Mouse (Mus musculus): Measurements from ENCODE around the gene Cdc42ep5. TPM values are rescaled to one million over a fixed set of nuclear protein-coding genes. Genes with fewer than 3 reads are reported as not detected.

Cdc42ep5 gene
- total RNA-seq, 2 experiments from 2014 or later = not detected

DNA sequence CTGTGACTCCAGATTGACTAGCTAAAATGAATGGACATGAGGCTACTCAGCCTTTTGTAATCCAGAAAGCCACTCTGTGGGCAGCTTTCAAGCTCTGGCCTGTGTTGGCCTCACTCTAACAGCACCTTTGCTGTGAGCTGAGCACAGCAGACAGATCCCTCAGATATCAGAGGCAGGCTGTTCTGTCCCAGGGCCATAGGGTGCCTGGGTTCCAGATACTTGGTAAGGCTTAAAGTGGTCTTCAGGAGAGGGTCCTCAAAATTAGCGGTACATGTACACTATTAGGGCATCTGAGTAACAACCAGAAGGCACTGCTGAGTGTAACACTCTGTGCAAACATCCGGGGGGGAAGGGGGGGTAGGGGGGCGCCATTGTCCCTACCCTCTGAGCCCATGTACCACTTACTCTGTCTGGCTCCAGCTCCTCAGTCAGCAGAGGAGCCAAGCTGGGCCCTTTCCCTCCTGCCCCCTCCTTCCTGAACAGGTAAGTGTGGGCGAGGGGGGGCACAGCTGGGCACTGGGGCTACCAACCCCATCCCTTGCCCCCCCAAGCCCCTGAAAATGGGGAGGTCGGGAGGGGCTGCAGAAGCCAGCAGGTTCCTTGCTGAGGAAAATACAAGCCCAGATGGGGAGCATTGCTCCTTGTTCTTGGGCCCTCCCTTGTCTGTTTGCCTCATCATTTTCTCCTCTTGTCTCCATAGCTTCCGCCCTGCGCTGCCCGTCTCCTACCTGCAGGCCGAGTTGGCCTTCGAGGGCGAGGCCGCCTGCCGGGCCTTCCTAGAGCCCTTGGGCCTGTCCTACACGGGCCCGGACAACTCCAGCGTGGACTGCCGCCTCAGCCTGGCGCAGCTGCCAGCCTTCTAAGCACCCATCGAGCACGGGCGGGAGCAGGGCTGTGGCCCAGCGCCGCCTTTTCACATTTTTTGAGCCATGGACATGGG lies 18.1 kb downstream of the Cdc42ep5 start:
- no peak for ATAC-seq (replicated peaks; ENCODE audit: low FRiP score, poor library complexity, severe bottlenecking)

DNA sequence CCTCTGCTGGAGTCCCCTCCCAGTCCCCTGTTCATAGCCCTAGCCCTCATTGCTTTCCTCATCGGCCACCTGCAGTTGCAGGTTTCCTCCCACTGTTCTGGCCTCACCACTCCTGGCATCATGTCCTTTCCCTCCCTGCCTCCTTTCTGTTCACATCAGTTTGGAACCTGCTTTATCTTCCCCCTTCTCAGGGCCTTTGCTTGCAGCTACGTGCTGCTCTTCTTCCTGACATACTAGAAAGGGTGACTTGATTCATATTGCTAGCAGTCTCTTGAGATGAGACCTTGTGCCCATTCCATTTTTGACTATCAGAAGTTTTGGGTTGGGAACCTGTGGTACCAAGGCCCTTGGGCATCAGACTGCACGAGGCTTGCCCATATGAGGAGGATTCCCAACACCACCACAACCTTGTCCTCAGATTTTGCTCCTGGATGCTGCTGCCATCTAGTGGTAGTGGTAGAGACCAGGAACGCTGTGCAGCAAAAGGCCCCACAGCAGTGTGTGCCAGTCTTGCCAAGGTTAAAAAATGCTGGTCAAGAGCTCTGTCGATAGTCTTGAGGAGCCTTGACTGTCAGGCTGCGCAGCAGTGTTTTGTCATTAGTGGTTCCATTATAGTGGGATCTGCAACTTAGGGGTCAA lies 19.0 kb downstream of the Cdc42ep5 start:
- ATAC-seq (replicated peaks; ENCODE audit: low FRiP score, poor library complexity, severe bottlenecking) = 0 out of 2 replicates have a peak, but pooled peaks have one; percentile 26

DNA sequence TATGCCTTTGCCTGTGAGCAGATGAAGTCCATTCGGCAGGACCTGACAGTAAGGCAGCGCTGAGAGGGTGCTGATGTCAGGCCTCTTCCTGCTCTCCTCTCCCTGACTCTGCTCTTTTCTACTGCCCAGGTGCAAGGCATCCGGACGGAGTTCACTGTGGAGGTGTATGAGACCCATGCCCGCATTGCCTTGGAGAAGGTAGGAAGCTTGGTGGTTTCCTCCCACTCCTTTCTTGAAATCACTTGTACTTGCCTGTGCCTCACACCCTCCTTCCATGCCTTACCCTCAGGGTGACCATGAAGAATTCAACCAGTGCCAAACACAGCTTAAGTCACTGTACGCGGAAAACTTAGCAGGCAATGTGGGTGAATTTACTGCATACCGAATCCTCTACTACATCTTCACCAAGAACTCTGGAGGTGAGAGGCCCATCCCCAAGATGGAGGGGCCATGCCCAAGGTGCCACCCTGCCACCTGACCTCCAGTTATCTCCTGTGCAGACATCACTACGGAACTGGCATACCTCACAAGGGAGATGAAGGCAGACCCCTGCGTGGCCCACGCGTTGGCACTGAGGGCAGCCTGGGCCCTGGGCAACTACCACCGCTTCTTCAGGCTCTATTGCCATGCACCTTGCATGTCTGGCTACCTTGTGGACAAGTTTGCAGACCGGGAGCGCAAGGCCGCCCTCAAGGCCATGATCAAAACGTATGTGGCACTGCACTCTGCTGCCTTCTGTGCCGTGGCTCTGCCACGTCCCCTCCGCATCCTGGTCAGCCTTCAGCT lies 19.7 kb downstream of the Cdc42ep5 start:
- no peak for ATAC-seq (replicated peaks; ENCODE audit: low FRiP score, poor library complexity, severe bottlenecking)

DNA sequence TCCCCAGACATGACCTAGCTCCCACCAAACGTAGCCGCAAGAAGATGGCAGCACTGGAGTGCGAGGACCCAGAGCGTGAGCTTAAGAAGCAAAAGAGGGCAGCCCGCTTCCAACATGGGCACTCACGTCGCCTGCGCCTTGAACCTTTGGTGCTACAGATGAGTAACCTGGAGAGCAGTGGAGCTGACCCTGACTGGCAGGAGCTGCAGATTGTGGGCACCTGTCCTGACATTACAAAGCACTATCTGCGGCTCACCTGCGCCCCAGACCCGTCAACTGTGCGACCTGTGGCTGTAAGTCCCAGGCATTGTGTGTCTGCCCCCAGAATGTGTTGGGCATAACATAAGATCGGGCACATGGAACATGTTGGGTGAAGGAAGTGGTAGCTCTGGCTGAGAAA lies 20.6 kb downstream of the Cdc42ep5 start:
- no peak for ATAC-seq (replicated peaks; ENCODE audit: low FRiP score, poor library complexity, severe bottlenecking)

DNA sequence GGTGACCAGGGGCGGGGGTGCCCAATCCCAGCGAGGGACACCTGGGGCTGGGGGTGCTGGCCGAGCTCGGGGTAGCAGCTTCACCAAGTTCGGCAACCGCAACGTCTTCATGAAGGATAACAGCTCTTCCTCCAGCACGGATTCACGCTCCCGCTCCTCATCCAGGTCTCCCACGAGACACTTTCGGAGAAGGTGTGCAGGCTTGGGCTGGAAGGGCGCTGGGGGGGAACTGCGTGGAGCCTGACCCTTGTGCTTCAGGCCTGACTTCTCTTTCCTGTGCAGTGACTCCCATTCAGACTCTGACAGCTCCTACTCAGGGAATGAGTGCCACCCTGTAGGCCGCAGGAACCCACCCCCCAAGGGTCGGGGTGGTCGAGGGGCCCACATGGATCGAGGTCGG lies 21.2 kb downstream of the Cdc42ep5 start:
- no peak for ATAC-seq (replicated peaks; ENCODE audit: low FRiP score, poor library complexity, severe bottlenecking)

DNA sequence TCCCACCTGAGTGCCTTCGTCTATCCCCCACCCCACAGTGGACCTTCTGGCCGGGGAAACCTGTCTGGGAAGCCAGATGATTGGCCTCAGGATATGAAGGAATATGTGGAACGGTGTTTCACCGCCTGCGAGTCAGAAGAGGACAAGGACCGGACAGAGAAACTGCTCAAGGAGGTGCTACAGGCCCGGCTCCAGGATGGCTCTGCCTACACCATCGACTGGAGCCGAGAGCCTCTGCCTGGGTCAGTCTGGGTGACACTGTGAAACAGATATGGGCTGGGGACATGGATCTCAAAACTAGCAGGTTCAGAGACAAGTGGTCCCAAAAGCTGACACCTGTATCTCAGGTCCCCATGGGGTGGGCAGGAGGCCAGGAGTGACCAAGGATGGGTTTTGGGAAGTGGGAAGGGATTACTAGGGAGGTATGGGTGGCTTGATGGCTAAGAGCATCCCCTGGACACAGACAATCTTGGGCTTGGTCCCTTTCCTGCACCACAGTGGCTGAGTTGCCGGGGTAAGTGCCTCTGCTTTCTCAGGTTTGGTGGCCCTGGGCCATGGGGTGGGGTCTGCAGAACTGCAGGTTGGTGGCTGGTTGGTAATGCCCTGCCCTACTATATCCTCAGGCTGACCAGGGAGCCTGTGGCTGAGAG lies 21.7 kb downstream of the Cdc42ep5 start:
- no peak for ATAC-seq (replicated peaks; ENCODE audit: low FRiP score, poor library complexity, severe bottlenecking)

DNA sequence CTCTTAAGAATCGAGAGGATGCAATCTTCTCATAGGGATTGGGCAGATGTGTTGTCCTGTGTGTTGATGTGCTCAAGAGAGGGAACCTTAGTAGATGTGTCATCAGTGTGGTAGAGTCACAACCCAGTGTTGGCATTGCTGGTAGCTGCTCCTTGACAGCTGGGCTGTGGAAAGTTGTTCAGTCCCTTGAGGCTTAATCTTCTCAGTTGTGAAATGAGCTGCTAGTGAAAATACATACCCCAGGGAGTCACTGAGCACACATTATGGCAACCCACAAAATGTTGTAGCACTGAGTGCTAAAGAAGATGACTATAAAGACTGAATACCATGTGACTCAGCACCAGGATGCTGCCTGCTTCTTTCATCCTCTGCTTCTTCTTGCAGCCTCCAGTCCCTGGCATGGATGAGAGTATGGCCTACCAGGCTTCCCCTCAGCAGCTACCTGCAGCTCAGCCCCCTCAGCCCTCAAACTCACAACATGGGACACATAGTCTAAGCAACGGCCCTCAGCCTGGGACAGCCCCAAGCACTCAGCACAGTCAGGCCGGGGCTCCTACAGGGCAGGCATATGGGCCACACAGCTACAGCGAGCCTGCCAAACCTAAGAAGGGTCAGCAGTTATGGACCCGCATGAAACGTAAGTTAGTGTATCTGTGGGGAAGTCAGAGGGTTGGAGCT lies 22.9 kb downstream of the Cdc42ep5 start:
- no peak for ATAC-seq (replicated peaks; ENCODE audit: low FRiP score, poor library complexity, severe bottlenecking)

DNA sequence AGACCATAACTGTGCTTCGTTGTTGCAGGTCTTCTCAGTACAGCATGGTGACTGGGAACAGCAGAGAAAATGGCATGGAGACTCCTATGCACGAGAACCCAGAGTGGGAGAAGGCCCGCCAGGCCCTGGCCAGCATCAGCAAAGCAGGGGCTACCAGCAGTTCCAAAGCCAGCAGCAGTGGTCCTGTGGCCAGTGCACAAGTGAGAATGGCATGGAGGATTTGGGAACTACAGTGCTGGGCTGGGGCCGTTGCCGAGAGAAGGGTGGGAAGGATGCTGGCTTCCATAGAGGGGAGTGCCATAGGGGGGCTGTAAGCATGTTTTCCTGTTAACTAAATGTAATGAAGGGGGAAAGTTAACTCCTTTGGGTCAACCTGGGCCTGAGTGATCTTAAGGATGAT lies 25.3 kb downstream of the Cdc42ep5 start:
- ATAC-seq (replicated peaks; ENCODE audit: low FRiP score, poor library complexity, severe bottlenecking) = no peak

DNA sequence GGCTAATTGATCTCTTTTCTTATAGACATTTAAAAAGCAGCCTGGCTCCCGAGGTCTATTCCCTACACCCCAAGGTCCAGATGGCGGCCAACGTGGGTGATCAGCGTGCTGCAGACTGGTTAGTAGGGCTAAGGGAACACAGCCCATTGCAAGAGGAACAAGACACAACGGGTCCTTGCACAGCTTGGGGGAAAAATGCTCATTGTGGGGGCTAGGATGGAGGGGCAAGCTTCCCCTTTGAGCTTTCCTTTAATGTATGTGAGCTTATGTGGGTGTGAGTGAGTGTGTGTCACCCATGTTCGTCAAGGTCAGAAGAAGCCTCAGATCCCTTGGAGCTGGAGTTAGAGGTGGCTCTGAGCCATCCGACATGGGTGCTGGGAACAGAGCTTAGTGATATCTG lies 26.0 kb downstream of the Cdc42ep5 start:
- ATAC-seq (replicated peaks; ENCODE audit: low FRiP score, poor library complexity, severe bottlenecking) = no peak

DNA sequence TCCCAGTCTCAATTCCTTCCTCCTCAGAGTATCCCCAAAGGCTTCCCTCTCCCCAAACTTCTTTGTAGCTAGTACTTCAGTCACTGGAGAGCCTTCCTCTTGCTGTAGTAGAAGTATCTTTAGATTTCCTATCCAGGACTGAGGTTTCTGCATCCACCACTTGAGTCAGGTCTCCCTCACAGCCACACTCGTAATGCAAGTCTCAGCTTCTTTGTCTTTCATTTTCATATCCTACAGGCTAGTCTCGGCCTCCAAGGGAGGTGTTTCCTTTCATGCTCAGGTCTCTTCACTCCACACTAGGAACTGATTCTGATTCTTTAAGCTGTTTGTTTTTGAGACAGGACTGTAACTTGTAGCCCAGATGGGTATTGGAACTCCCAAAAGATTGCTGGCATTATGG lies 26.5 kb downstream of the Cdc42ep5 start:
- ATAC-seq (replicated peaks; ENCODE audit: low FRiP score, poor library complexity, severe bottlenecking) = no peak

DNA sequence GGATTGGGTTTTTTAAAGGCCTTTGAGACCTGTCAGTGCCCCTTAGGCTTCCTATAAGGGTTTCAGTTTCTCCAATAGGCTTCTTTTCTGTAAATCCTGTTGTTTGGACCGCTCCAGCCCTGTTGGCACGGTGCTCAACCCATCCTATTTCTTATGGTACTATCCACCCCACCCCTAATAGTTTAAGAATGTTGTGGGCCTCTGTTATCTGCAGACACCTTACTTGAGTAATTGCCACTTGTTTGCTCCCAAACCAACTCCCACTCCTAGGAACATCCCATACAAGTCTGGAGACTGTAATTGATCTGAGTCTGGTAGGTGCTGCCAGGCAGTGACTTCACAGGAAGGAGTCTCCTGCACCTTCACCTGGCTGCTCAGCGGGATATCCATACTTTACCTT lies 26.9 kb downstream of the Cdc42ep5 start:
- ATAC-seq (replicated peaks; ENCODE audit: low FRiP score, poor library complexity, severe bottlenecking) = no peak

DNA sequence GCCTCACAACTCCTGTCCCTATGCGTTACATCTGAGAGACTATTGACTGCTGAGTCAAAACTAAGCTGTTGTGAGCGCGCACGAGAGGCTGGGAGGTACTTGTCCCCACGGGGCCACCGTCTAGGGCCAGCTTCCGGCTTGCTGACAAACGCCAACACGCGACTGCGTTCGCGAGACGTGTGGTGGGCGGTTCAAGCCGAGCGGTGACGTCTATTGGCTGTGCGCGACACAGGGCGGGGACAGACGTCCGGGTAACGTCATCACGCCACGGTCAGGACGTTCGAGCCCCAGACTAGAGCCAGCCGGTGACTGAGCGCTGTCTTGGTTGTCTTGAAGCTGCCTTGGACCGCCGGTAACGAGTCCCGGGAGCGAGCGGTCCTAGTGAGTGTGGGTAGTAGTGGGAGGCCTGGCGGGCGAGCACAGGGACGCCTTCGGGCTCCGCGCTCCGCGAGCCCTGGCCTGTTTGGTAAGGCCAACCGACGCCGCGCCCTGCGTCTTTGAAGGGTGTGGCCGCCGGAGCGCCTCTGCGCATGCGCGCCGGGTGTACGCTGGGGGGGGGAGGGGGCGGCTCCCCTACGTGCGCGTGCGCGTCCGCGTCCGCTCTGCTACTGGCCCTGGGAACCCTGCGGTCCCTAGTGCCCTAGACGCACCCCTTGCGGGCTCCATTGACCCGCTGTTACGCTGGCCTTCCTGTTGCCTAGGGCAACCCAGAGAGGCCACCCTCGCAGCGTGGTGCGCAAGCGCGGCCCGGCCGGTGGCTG lies 27.7 kb downstream of the Cdc42ep5 start, which contains the start of gene Leng8:
Gene Leng8 (plus strand): TSS at position 269 of the 761 bp plus-strand sequence.
- peak; percentile 96 for ATAC-seq (replicated peaks; ENCODE audit: low FRiP score, poor library complexity, severe bottlenecking)

DNA sequence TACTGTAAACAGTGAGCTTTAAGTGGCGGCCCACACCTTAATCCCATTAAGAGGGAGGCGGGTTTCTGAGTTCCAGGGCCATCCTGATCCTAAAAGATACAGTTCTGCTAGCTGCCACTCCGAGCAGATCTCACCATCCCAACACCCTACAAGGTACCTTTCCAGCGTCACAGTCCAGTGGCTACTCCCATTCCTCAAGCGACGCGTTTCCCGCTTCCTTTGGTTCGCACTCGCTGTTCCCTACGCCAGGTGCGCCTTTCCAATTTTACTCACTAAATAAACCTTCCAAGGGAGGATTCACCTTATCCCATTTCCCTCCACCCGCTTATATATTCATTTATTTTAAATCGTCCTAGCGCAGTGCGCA lies 28.3 kb downstream of the Cdc42ep5 start:
- ATAC-seq (replicated peaks; ENCODE audit: low FRiP score, poor library complexity, severe bottlenecking) = peak; percentile 45

DNA sequence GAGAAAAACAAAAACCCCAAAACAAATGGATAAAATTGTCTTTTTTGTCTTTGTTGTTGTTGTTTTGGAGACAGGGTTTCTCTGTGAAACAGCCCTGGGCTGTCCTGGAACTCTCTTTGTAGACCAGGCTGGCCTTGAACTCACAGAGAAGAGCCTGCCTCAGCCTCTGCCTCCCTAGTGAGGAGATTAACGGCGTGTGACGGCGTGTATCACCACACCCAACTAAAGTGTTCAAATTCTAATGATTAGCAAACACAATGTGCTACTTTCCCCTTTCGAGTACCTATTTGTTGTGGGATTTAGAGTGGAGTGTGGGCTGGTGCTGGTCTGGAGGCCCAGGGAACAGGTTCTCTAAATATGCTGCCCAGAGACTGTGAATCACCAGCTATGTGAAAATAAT lies 29.7 kb downstream of the Cdc42ep5 start:
- ATAC-seq (replicated peaks; ENCODE audit: low FRiP score, poor library complexity, severe bottlenecking) = no peak

DNA sequence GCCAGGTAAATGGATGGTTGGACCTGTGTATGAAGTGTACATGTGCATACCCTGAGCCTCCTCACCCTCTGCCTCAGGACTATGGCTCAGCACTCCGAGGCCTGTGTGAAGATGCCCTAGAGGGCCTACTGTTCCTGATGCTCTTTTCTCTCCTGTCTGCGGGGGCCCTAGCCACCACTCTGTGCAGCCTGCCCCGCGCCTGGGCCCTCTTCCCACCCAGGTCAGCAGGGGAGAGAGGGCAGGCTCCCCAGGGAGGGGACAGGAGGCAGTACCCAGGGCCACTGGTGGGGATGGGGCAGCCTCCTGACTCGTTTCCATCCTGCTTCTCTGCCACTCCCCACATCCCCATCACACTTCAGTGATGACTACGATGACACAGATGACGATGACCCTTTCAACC lies 31.7 kb downstream of the Cdc42ep5 start:
- no peak for ATAC-seq (replicated peaks; ENCODE audit: low FRiP score, poor library complexity, severe bottlenecking)

DNA sequence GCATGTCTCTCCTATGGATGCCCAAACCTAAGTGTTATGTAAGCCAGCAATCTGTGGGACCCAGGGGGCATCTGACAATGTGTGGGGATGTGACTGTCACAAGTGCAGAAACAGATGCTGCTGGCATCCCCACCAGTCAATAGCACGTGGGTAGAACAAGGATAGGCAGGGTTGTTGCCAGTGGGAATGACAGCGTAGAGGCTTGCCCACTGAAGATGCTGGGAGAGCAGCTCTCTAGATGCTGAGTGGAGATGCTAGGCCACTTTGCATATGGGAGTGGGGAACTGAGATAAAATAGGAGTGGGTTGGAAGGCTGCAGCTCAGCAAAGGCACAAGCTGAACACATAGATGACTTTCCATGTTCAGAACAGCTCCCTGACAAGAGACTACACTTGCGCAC lies 32.1 kb downstream of the Cdc42ep5 start:
- ATAC-seq (replicated peaks; ENCODE audit: low FRiP score, poor library complexity, severe bottlenecking) = no peak

DNA sequence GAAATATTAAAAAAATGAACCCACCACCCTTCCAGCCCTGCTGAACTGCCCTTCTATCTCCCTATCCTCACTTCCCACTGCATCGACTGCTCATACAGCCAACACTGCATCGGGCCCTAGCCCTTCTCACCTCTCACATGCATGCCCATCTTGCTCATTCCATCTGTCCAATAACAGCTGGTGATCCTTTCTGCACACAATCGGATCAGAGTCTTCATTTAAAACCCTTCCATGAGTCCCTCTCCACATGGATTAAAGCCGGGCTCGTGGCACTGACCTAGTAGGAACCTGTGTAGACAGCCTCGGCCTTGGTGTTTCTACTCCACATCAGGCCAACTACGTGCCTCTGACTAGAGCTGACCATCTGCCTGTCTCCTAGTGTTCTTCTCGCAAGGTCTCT lies 32.7 kb downstream of the Cdc42ep5 start:
- no peak for ATAC-seq (replicated peaks; ENCODE audit: low FRiP score, poor library complexity, severe bottlenecking)

DNA sequence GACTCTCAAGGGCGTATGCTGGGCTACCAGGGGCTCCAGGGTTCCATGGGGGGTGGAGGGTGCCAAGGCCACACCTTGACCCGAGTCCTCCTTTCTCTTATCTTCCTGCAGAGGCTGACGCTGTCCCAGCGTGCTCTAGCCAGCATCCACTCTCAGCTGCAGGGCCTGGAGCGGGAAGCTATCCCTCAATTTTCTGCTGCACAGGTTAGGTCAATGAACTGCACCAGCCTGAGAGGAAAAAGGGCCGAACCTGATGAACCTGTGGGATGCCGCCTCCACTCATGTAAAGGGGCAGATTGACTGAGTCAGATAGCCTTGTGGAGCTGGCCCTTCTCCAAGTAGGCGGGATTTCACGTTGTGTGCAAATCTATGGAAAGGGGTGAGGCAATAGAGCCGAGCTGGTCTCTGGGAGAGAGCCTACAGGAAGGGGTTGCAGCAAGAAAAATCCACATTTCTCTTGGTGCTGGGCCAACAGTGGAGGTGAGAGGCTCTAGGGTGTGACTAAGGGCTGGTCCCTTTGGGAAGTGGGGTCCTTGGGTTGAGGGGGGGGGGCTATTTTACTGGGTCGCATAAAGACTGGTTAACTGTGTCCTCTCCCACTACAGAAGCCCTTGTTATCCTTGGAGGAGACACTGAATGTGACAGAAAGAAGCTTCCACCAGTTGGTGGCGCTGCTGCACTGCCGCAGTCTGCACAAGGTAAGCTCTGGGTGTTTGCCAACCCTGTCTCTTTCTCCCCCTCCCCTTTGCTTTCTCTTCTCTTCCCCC lies 33.8 kb downstream of the Cdc42ep5 start:
- peak; percentile 74; the same call in 1 of the 2 replicates for ATAC-seq (replicated peaks; ENCODE audit: low FRiP score, poor library complexity, severe bottlenecking)

All from erythroblast, adult 5-6 weeks (primary cell).